17 mouse cellular contexts compared by ENCODE assay signal in the genomic region with DNA sequence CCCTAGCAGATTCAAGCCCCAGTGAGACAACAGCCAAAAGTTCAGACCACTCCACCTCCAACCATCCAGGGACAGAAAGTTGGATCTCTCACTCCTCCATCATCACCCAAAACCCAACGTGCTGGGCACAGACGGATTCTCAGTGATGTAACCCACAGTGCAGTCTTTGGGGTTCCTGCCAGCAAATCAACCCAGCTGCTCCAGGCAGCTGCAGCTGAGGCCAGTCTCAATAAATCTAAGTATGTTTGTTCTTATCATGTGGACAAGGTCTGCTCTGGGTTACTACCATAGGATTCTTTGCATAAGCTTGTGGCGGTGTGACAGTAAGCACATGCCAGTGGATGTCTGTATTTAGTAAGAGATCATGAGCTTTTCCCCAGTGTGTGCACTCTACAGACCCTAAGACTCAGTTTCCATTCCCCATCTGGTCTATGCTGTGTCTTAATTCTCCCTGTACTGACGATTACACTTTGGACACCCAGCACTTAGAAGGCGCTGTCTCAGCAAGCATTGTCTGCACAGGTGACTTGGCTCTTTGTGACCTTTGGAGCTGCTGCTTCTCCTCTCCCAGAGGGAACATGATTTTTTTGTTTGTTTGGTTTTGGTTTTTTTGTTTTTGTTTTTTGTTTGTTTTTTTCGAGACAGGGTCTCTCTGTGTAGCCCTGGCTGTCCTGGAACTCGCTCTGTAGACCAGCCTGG.
"Had no signal": no experiment of that assay in that cellular context is flagged by ENCODE, and none has a peak within 500 bp of the region (broad histone marks: within the 10 kb centered on the region; RNA-seq: fewer than 3 reads in every experiment).

No protein-coding gene starts in this region.

- H3K9ac ChIP-seq: limb, embryonic 13.5 days; liver, embryonic 15.5 days; midbrain, embryonic 15.5 days; neural tube, embryonic 13.5 days; stomach, embryonic 15.5 days had no signal

- H3K4me1 ChIP-seq: limb, embryonic 13.5 days; liver, embryonic 15.5 days; megakaryocyte, embryonic 14.5 days; midbrain, embryonic 15.5 days; neural tube, embryonic 13.5 days; stomach, embryonic 15.5 days had no signal

- H3K27me3 ChIP-seq: limb, embryonic 13.5 days; liver, embryonic 15.5 days; megakaryocyte, embryonic 14.5 days; midbrain, embryonic 15.5 days; neural tube, embryonic 13.5 days; stomach, embryonic 15.5 days had no signal

- H3K4me2 ChIP-seq: limb, embryonic 13.5 days; liver, embryonic 15.5 days; midbrain, embryonic 11.5 days; midbrain, embryonic 15.5 days; neural tube, embryonic 13.5 days; stomach, embryonic 15.5 days had no signal

- DNase-seq: kidney, adult 11 months; left cerebral cortex, postnatal 4 days; lung, adult 2 months; retina, postnatal 1 day; right cerebral cortex, postnatal 4 days; thymus, adult 2 months; thymus, postnatal 25 days had no signal

- ATAC-seq: lung, postnatal 0 days; midbrain, embryonic 15.5 days had no signal

- H3K4me3 ChIP-seq: limb, embryonic 13.5 days; liver, embryonic 15.5 days; megakaryocyte, embryonic 14.5 days; midbrain, embryonic 15.5 days; neural tube, embryonic 13.5 days; stomach, embryonic 15.5 days had no signal

- H3K9me3 ChIP-seq: limb, embryonic 13.5 days; liver, embryonic 15.5 days; megakaryocyte, embryonic 14.5 days; midbrain, embryonic 15.5 days; neural tube, embryonic 13.5 days; stomach, embryonic 15.5 days had no signal

- H3K27ac ChIP-seq: kidney, postnatal 0 days; limb, embryonic 13.5 days; liver, embryonic 15.5 days; macrophage; midbrain, embryonic 15.5 days; neural tube, embryonic 13.5 days; stomach, embryonic 15.5 days had no signal
